Comparison of ENCODE assay signal across 8 mouse cellular contexts in the genomic region with DNA sequence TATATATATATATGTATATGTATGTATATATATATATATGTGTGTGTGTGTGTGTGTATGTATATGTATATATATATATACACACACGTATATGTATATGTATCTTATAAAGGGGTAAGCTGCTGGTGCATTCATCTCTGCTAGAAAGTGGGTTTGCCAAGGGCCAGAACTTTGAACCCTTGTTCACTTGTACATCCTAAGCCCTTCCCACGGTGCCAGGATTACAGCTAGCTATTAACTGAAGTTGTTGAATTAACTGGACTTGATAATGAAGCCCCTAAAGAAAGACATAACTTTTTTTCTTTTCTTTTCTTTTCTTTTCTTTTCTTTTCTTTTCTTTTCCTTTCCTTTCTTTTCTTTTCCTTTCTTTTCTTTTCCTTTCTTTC. TPM values are rescaled to one million over a fixed set of nuclear protein-coding genes. Genes with fewer than 3 reads are reported as not detected.
DNase-seq lines count a peak whose midpoint lies in the region; ATAC-seq and TF ChIP-seq lines count a peak whose summit lies in the region.
"Not testable (repeated sequence)": the region's sequence is repeated elsewhere in the genome, so short reads cannot be mapped to it uniquely, and the experiment has no call there.

No protein-coding gene starts in this region.

- H3K4me1 ChIP-seq in heart, embryonic 11.5 days (ENCODE audit: control insufficient read depth, insufficient read depth, low read length); lung, postnatal 0 days (ENCODE audit: insufficient read depth, low read depth, low read length): not testable (repeated sequence)
- H3K4me1 ChIP-seq in intestine, embryonic 15.5 days (replicated peaks): 0 out of 2 replicates have a peak, but pooled peaks cover 11% of the 10 kb centered on the region
- H3K4me1 ChIP-seq in kidney, embryonic 14.5 days (ENCODE audit: control insufficient read depth, insufficient read depth, low read length): peaks cover 21% of the 10 kb centered on the region
- peaks cover 25% of the 10 kb centered on the region for H3K4me1 ChIP-seq in liver, embryonic 11.5 days (replicated peaks; ENCODE audit: control insufficient read depth, insufficient read depth, low read length)
- H3K4me1 ChIP-seq in liver, embryonic 15.5 days (replicated peaks): peaks cover 53% of the 10 kb centered on the region

- peak overlapping the region; percentile 48; the same call in 1 of the 2 replicates for H3K4me2 ChIP-seq in heart, embryonic 11.5 days
- peak overlapping the region; percentile 52; the same call in 1 of the 2 replicates for H3K4me2 ChIP-seq in intestine, embryonic 15.5 days (replicated peaks)
- H3K4me2 ChIP-seq in kidney, embryonic 14.5 days (replicated peaks; ENCODE audit: low read depth, low read length): 0 out of 2 replicates have a peak overlapping the region, but pooled peaks have one; percentile 11
- not testable (repeated sequence) for H3K4me2 ChIP-seq in liver, embryonic 11.5 days
- peak overlapping the region; percentile 70 for H3K4me2 ChIP-seq in liver, embryonic 15.5 days
- H3K4me2 ChIP-seq in lung, postnatal 0 days (replicated peaks; ENCODE audit: low read depth, low read length): peak overlapping the region; percentile 48; the same call in 1 of the 2 replicates

- not testable (repeated sequence) for TF ChIP-seq CTCF in lung, postnatal 0 days (IDR thresholded peaks at IDR 0.05)

- ATAC-seq in heart, embryonic 11.5 days (replicated peaks; ENCODE audit: insufficient number of reproducible peaks, low FRiP score, low TSS enrichment); intestine, embryonic 15.5 days; kidney, embryonic 14.5 days (ENCODE audit: low FRiP score, low TSS enrichment); liver, embryonic 11.5 days (replicated peaks; ENCODE audit: low FRiP score); liver, embryonic 15.5 days (ENCODE audit: insufficient read depth); lung, postnatal 0 days: not testable (repeated sequence)

- TF ChIP-seq EP300 in lung, postnatal 0 days (IDR thresholded peaks at IDR 0.05): not testable (repeated sequence)

- not testable (repeated sequence) for H3K9me3 ChIP-seq in heart, embryonic 11.5 days (replicated peaks; ENCODE audit: control insufficient read depth, low read length); intestine, embryonic 15.5 days; kidney, embryonic 14.5 days (ENCODE audit: control insufficient read depth, low read length); liver, embryonic 11.5 days (ENCODE audit: control insufficient read depth, low read length); liver, embryonic 15.5 days (replicated peaks); lung, postnatal 0 days (ENCODE audit: low read length)

- peaks cover 81% of the 10 kb centered on the region for H3K27me3 ChIP-seq in heart, embryonic 11.5 days (ENCODE audit: control insufficient read depth, insufficient read depth, low read length)
- H3K27me3 ChIP-seq in intestine, embryonic 15.5 days (replicated peaks): peaks cover 11% of the 10 kb centered on the region
- H3K27me3 ChIP-seq in kidney, embryonic 14.5 days (ENCODE audit: control insufficient read depth, insufficient read depth, low read length): peaks cover 36% of the 10 kb centered on the region
- H3K27me3 ChIP-seq in liver, embryonic 11.5 days (replicated peaks; ENCODE audit: control insufficient read depth, insufficient read depth, low read length): peaks cover 58% of the 10 kb centered on the region
- H3K27me3 ChIP-seq in liver, embryonic 15.5 days: peaks cover 73% of the 10 kb centered on the region
- not testable (repeated sequence) for H3K27me3 ChIP-seq in lung, postnatal 0 days (replicated peaks; ENCODE audit: insufficient read depth, low read length)

- not testable (repeated sequence) for H3K9ac ChIP-seq in heart, embryonic 11.5 days (ENCODE audit: low read depth, low read length); intestine, embryonic 15.5 days; kidney, embryonic 14.5 days (ENCODE audit: low read depth, low read length); liver, embryonic 11.5 days (ENCODE audit: low read depth, low read length); liver, embryonic 15.5 days; lung, postnatal 0 days (replicated peaks; ENCODE audit: low read depth)

- not testable (repeated sequence) for H3K36me3 ChIP-seq in heart, embryonic 11.5 days (ENCODE audit: control insufficient read depth, insufficient read depth, low read length); intestine, embryonic 15.5 days; kidney, embryonic 14.5 days (ENCODE audit: control insufficient read depth, insufficient read depth, low read length); liver, embryonic 11.5 days (ENCODE audit: control insufficient read depth, insufficient read depth, low read length); liver, embryonic 15.5 days (replicated peaks); lung, postnatal 0 days (ENCODE audit: insufficient read depth, low read length)

- WGBS in heart, embryonic 11.5 days (ENCODE audit: insufficient replicate concordance): 45% methylated on average over 2 of the region's 2 CpGs
- WGBS in intestine, embryonic 15.5 days: 42% methylated on average over 2 of the region's 2 CpGs
- 64% methylated on average over 2 of the region's 2 CpGs for WGBS in kidney, embryonic 14.5 days
- 51% methylated on average over 2 of the region's 2 CpGs for WGBS in liver, embryonic 11.5 days
- 40% methylated on average over 2 of the region's 2 CpGs for WGBS in liver, embryonic 15.5 days (ENCODE audit: insufficient replicate concordance)
- WGBS in lung, postnatal 0 days: 40% methylated on average over 2 of the region's 2 CpGs

- H3K27ac ChIP-seq in heart, embryonic 11.5 days (ENCODE audit: low read depth, low read length); intestine, embryonic 15.5 days; kidney, embryonic 14.5 days (ENCODE audit: low read depth, low read length); liver, embryonic 11.5 days (ENCODE audit: low read depth, low read length); liver, embryonic 15.5 days (replicated peaks); lung, postnatal 0 days (ENCODE audit: low read length): not testable (repeated sequence)

- not testable (repeated sequence) for H3K4me3 ChIP-seq in heart, embryonic 11.5 days (ENCODE audit: low read depth, low read length); intestine, embryonic 15.5 days (replicated peaks); kidney, embryonic 14.5 days (ENCODE audit: low read length)
- peak overlapping the region; percentile 34 for H3K4me3 ChIP-seq in liver, embryonic 11.5 days (ENCODE audit: low read depth, low read length)
- H3K4me3 ChIP-seq in liver, embryonic 15.5 days (replicated peaks): peak overlapping the region; percentile 51; the same call in 1 of the 2 replicates
- H3K4me3 ChIP-seq in lung, postnatal 0 days (ENCODE audit: low read depth, low read length): peak overlapping the region; percentile 26

- peak; percentile 45 for DNase-seq in kidney, adult 18-20 months
- DNase-seq in kidney, postnatal 14 days: peak; percentile 65
- not testable (repeated sequence) for DNase-seq in liver, embryonic 11.5 days (ENCODE audit: low spot score); lung, postnatal 0 days (ENCODE audit: low spot score)

RNA-seq across cellular contexts. Expression of a gene that starts 0.9 kb away (rescaled TPM):
- polyA plus RNA-seq in heart, embryonic 11.5 days (2014; fragmentation: Nextera tagmentation; extraction: Ambion mirVana): 0.80 and 0.86 TPM in 2 replicates
- polyA plus RNA-seq in intestine, embryonic 15.5 days (2015; fragmentation: Nextera tagmentation; extraction: Ambion mirVana): 3.9 and 5.4 TPM in 2 replicates
- 3.4 and 6.8 TPM in 2 replicates for polyA plus RNA-seq in kidney, embryonic 14.5 days (2014; fragmentation: Nextera tagmentation; extraction: Ambion mirVana)
- 1.9 and 2.2 TPM in 2 replicates for polyA plus RNA-seq in liver, embryonic 11.5 days (2014; fragmentation: Nextera tagmentation; extraction: Ambion mirVana)
- 1.1 and 1.3 TPM in 2 replicates for polyA plus RNA-seq in liver, embryonic 15.5 days (2015; fragmentation: Nextera tagmentation; extraction: Ambion mirVana)
- polyA plus RNA-seq in lung, postnatal 0 days (2015; fragmentation: Nextera tagmentation; extraction: Ambion mirVana): 26.0 and 26.7 TPM in 2 replicates

RNA-seq across cellular contexts. Expression of a gene that starts 17.2 kb away (rescaled TPM):
- 9.7 and 10.5 TPM in 2 replicates for polyA plus RNA-seq in heart, embryonic 11.5 days (2014; fragmentation: Nextera tagmentation; extraction: Ambion mirVana)
- 22.5 and 23.7 TPM in 2 replicates for polyA plus RNA-seq in intestine, embryonic 15.5 days (2015; fragmentation: Nextera tagmentation; extraction: Ambion mirVana)
- 19.7 and 29.9 TPM in 2 replicates for polyA plus RNA-seq in kidney, embryonic 14.5 days (2014; fragmentation: Nextera tagmentation; extraction: Ambion mirVana)
- polyA plus RNA-seq in liver, embryonic 11.5 days (2014; fragmentation: Nextera tagmentation; extraction: Ambion mirVana): 15.0 and 17.0 TPM in 2 replicates
- 9.8 and 10.1 TPM in 2 replicates for polyA plus RNA-seq in liver, embryonic 15.5 days (2015; fragmentation: Nextera tagmentation; extraction: Ambion mirVana)
- 34.8 and 36.3 TPM in 2 replicates for polyA plus RNA-seq in lung, postnatal 0 days (2015; fragmentation: Nextera tagmentation; extraction: Ambion mirVana)
